Comparison of ENCODE assay signal across 25 mouse cellular contexts in the genomic region with DNA sequence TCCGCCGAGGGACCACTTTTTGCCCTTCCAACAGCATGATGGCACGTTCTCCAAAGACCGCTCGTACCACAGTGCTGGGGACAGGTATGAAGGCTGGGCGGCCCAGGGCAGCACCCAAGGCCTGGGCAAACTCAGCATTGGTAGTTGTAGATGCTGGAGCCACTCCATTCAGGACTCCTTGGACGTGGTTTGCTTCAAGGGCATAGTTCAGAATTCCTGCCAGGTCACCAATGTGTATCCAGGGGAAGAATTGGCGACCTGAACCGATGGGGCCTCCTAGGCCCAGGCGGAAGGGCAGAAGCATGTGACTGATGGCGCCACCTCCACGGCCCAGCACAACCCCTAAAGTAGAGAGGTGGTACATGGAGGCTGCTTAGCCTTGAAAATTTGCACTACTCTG. TPM values are rescaled to one million over a fixed set of nuclear protein-coding genes. Genes with fewer than 3 reads are reported as not detected.
A peak's percentile ranks its signal among the peaks of the same experiment; 100 is the strongest.
DNase-seq lines count a peak whose midpoint lies in the region; ATAC-seq and TF ChIP-seq lines count a peak whose summit lies in the region.
"Had no signal": no experiment of that assay in that cellular context is flagged by ENCODE, and none has a peak within 500 bp of the region (broad histone marks: within the 10 kb centered on the region; RNA-seq: fewer than 3 reads in every experiment).

No protein-coding gene starts in this region.

- WGBS in intestine, postnatal 0 days, result 81% methylated on average over 12 of the region's 12 CpGs
- 93% methylated on average over 12 of the region's 12 CpGs for WGBS in midbrain, embryonic 15.5 days

- no peak overlapping the region for H3K4me3 ChIP-seq in intestine, postnatal 0 days (ENCODE audit: low read depth, low read length)
- H3K4me3 ChIP-seq in midbrain, embryonic 15.5 days, result no peak overlapping the region
- H3K4me3 ChIP-seq: embryonic facial prominence, embryonic 15.5 days; forebrain, embryonic 10.5 days; heart, embryonic 12.5 days; hindbrain, embryonic 13.5 days had no signal

- peak; percentile 25 for DNase-seq in adrenal gland, adult 2 months
- DNase-seq in adrenal gland, postnatal 4 days (ENCODE audit: low spot score in 2 of 2), result no peak
- DNase-seq in cerebellum, adult 9-11 months, result peak; percentile 52
- no peak for DNase-seq in cerebellum, postnatal 4 days (ENCODE audit: low spot score in 2 of 2)
- peak; percentile 62 for DNase-seq in kidney, adult 9 months
- DNase-seq in kidney, postnatal 14 days, result no peak
- DNase-seq: liver, postnatal 0 days; lung, postnatal 10 days; right cerebral cortex, postnatal 14 days; thymus, postnatal 4 days had no signal

- H3K27me3 ChIP-seq in intestine, postnatal 0 days (replicated peaks; ENCODE audit: control insufficient read depth, insufficient read depth, low read length), result no peaks in the 10 kb centered on the region
- H3K27me3 ChIP-seq in midbrain, embryonic 15.5 days (replicated peaks), result no peaks in the 10 kb centered on the region
- H3K27me3 ChIP-seq: embryonic facial prominence, embryonic 15.5 days; heart, embryonic 12.5 days; hindbrain, embryonic 13.5 days; Patski had no signal

- H3K9ac ChIP-seq in intestine, postnatal 0 days (ENCODE audit: low read depth, low read length), result no peak overlapping the region
- no peak overlapping the region for H3K9ac ChIP-seq in midbrain, embryonic 15.5 days
- H3K9ac ChIP-seq: embryonic facial prominence, embryonic 15.5 days; heart, embryonic 12.5 days; hindbrain, embryonic 13.5 days; liver, postnatal 0 days had no signal

- no peak for ATAC-seq in intestine, postnatal 0 days
- no peak for ATAC-seq in midbrain, embryonic 15.5 days (replicated peaks)
- ATAC-seq: CD4-positive, CD25-positive, alpha-beta regulatory T cell, adult 4 months; inflammation-experienced regulatory T-cells, adult 6 months; liver, postnatal 0 days; midbrain, embryonic 16.5 days; Patski had no signal

- H3K27ac ChIP-seq in intestine, postnatal 0 days (ENCODE audit: low read depth, low read length), result peak overlapping the region; percentile 54; the same call in 1 of the 2 replicates
- no peak overlapping the region for H3K27ac ChIP-seq in midbrain, embryonic 15.5 days
- H3K27ac ChIP-seq: forebrain, embryonic 10.5 days; hindbrain, embryonic 13.5 days had no signal

- H3K9me3 ChIP-seq in intestine, postnatal 0 days (ENCODE audit: control insufficient read depth), result no peaks in the 10 kb centered on the region
- no peaks in the 10 kb centered on the region for H3K9me3 ChIP-seq in midbrain, embryonic 15.5 days
- H3K9me3 ChIP-seq: embryonic facial prominence, embryonic 15.5 days; forebrain, embryonic 10.5 days; heart, embryonic 12.5 days; hindbrain, embryonic 13.5 days had no signal

- peaks cover 47% of the 10 kb centered on the region for H3K36me3 ChIP-seq in intestine, postnatal 0 days (ENCODE audit: control insufficient read depth, insufficient read depth)
- peaks cover 30% of the 10 kb centered on the region for H3K36me3 ChIP-seq in midbrain, embryonic 15.5 days (replicated peaks)

- peaks cover 4% of the 10 kb centered on the region for H3K4me1 ChIP-seq in intestine, postnatal 0 days (replicated peaks; ENCODE audit: control insufficient read depth, insufficient read depth, low read length)
- H3K4me1 ChIP-seq in midbrain, embryonic 15.5 days, result peaks cover 20% of the 10 kb centered on the region

- no peak overlapping the region for H3K4me2 ChIP-seq in intestine, postnatal 0 days (replicated peaks; ENCODE audit: low read depth)
- no peak overlapping the region for H3K4me2 ChIP-seq in midbrain, embryonic 15.5 days
- H3K4me2 ChIP-seq: embryonic facial prominence, embryonic 15.5 days; heart, embryonic 12.5 days; hindbrain, embryonic 13.5 days had no signal

- no peak for TF ChIP-seq CTCF in intestine, postnatal 0 days (IDR thresholded peaks at IDR 0.05; ENCODE audit: low read depth)

RNA-seq across cellular contexts. Expression of a gene that starts 2.4 kb away (rescaled TPM):
- 10 to 100 TPM; 81.0 to 92.5 TPM for total RNA-seq in adrenal gland, adult 2 months (2021)
- 45.9 and 52.8 TPM in 2 replicates for polyA plus RNA-seq in adrenal gland, adult 2 months (2012; rRNA removed)
- 10 to 100 TPM; 65.3 to 71.9 TPM for total RNA-seq in adrenal gland, postnatal 4 days (2021)
- polyA plus RNA-seq in intestine, postnatal 0 days (2015; fragmentation: Nextera tagmentation; extraction: Ambion mirVana), result 70.9 and 71.5 TPM in 2 replicates
- polyA plus RNA-seq in midbrain, embryonic 15.5 days (2015; fragmentation: Nextera tagmentation; extraction: Ambion mirVana), result 169 and 175 TPM in 2 replicates

RNA-seq across cellular contexts. Expression of a gene that starts 12.9 kb away (rescaled TPM):
- 10 to 100 TPM; 12.3 to 18.2 TPM for total RNA-seq in adrenal gland, adult 2 months (2021)
- polyA plus RNA-seq in adrenal gland, adult 2 months (2012; rRNA removed), result 13.0 and 14.6 TPM in 2 replicates
- 10 to 100 TPM; 29.7 to 29.9 TPM for total RNA-seq in adrenal gland, postnatal 4 days (2021)
- polyA plus RNA-seq in intestine, postnatal 0 days (2015; fragmentation: Nextera tagmentation; extraction: Ambion mirVana), result 5.1 and 6.3 TPM in 2 replicates
- 10.9 and 11.4 TPM in 2 replicates for polyA plus RNA-seq in midbrain, embryonic 15.5 days (2015; fragmentation: Nextera tagmentation; extraction: Ambion mirVana)

RNA-seq across cellular contexts. Expression of a gene that starts 13.5 kb away (rescaled TPM):
- total RNA-seq in adrenal gland, adult 2 months (2021), result under 1 TPM in 1 of 2 experiments, not detected in 1; 0.20 TPM
- 0.03 and 0.25 TPM in 2 replicates for polyA plus RNA-seq in adrenal gland, adult 2 months (2012; rRNA removed)
- total RNA-seq in adrenal gland, postnatal 4 days (2021), result under 1 TPM; 0.39 to 0.76 TPM
- 0.16 and 0.26 TPM in 2 replicates for polyA plus RNA-seq in intestine, postnatal 0 days (2015; fragmentation: Nextera tagmentation; extraction: Ambion mirVana)
- polyA plus RNA-seq in midbrain, embryonic 15.5 days (2015; fragmentation: Nextera tagmentation; extraction: Ambion mirVana), result 0.19 and 0.20 TPM in 2 replicates
- total RNA-seq: gastrocnemius, adult 18-20 months; megakaryocyte progenitor cell, adult 5-6 weeks; neutrophil, adult 5-6 weeks had no signal
- polyA plus RNA-seq: CD4-positive, CD25-positive, alpha-beta regulatory T cell, adult 4 months had no signal

RNA-seq across cellular contexts. Expression of a gene that starts 43.9 kb away (rescaled TPM):
- total RNA-seq in adrenal gland, adult 2 months (2021), result 10 to 100 TPM in 1 of 2 experiments, 1 to 10 TPM in 1; 7.2 to 16.1 TPM
- 5.1 and 5.3 TPM in 2 replicates for polyA plus RNA-seq in adrenal gland, adult 2 months (2012; rRNA removed)
- total RNA-seq in adrenal gland, postnatal 4 days (2021), result 10 to 100 TPM; 46.0 to 52.0 TPM
- 2.2 and 2.5 TPM in 2 replicates for polyA plus RNA-seq in intestine, postnatal 0 days (2015; fragmentation: Nextera tagmentation; extraction: Ambion mirVana)
- 12.4 and 13.6 TPM in 2 replicates for polyA plus RNA-seq in midbrain, embryonic 15.5 days (2015; fragmentation: Nextera tagmentation; extraction: Ambion mirVana)
- polyA plus RNA-seq: Patski had no signal

RNA-seq across cellular contexts. Expression of a gene that starts 46.8 kb away (rescaled TPM):
- total RNA-seq in adrenal gland, adult 2 months (2021), result 1 to 10 TPM; 2.3 TPM
- 0.85 and 1.1 TPM in 2 replicates for polyA plus RNA-seq in adrenal gland, adult 2 months (2012; rRNA removed)
- 10 to 100 TPM; 10.4 to 19.2 TPM for total RNA-seq in adrenal gland, postnatal 4 days (2021)
- polyA plus RNA-seq in intestine, postnatal 0 days (2015; fragmentation: Nextera tagmentation; extraction: Ambion mirVana), result 5.8 and 6.4 TPM in 2 replicates
- 0.37 and 1.6 TPM in 2 replicates for polyA plus RNA-seq in midbrain, embryonic 15.5 days (2015; fragmentation: Nextera tagmentation; extraction: Ambion mirVana)
- total RNA-seq: ES-E14; left cerebral cortex, postnatal 14 days; megakaryocyte progenitor cell, adult 5-6 weeks had no signal
- polyA plus RNA-seq: CD4-positive, CD25-positive, alpha-beta regulatory T cell, adult 4 months; forebrain, embryonic 10.5 days; heart, embryonic 12.5 days; hindbrain, embryonic 13.5 days; inflammation-experienced regulatory T-cells, adult 6 months; Patski had no signal

Comparison
In these comparisons a context has a peak if more than half of its experiments do, and no peak if none do; other contexts are left out.
1. DNase-seq: peak in adrenal gland, adult 2 months (single experiment), cerebellum, adult 9-11 months (single experiment) and kidney, adult 9 months (single experiment); none in adrenal gland, postnatal 4 days (0 of 2), cerebellum, postnatal 4 days (0 of 2) and kidney, postnatal 14 days (single experiment).